Mouse (Mus musculus) retina, postnatal 1 day (tissue): ENCODE measurements at regions not wholly inside any gene's neighbourhood (a gene's known extent, or its start where the extent isn't known, plus 50 kb on each side); places are given as distances from the start of the nearest gene placed in this dataset.
"Not testable (repeated sequence)": the region's sequence is repeated elsewhere in the genome, so short reads cannot be mapped to it uniquely, and the experiment has no call there.

Source experiments
- DNase-seq: peaks from one replicate; pipeline ENCODE4 v3.0.0-alpha.2; 2012

- no peak for DNase-seq
Measured at GRCm38 (mm10) chr15:93094202-93095135, 180.5 kb downstream of the Gxylt1 start.

- DNase-seq: no peak
Measured at GRCm38 (mm10) chr15:93091396-93091795, 183.6 kb downstream of the Gxylt1 start.

- DNase-seq: peak; percentile 77
Measured at GRCm38 (mm10) chr15:93089347-93089746, 185.6 kb downstream of the Gxylt1 start.

GRCm38 (mm10) chr15:93084967-93085617 lies 189.9 kb downstream of the Gxylt1 start:
- peak; percentile 88 for DNase-seq

GRCm38 (mm10) chr15:93074070-93074469 lies 200.9 kb downstream of the Gxylt1 start:
- DNase-seq: no peak

GRCm38 (mm10) chr15:93062213-93063131 lies 212.5 kb downstream of the Gxylt1 start:
- DNase-seq: peak; percentile 42

- no peak for DNase-seq
Measured at GRCm38 (mm10) chr15:93053471-93053870, 221.5 kb downstream of the Gxylt1 start.

GRCm38 (mm10) chr15:93027185-93027584 lies 247.8 kb downstream of the Gxylt1 start:
- peak; percentile 77 for DNase-seq

GRCm38 (mm10) chr15:93026456-93027078 lies 248.4 kb downstream of the Gxylt1 start:
- peak; percentile 35 for DNase-seq

GRCm38 (mm10) chr15:93025791-93026190 lies 249.2 kb downstream of the Gxylt1 start:
- no peak for DNase-seq

- DNase-seq: no peak
Measured at GRCm38 (mm10) chr15:93024171-93024570, 250.8 kb downstream of the Gxylt1 start.

- no peak for DNase-seq
Measured at GRCm38 (mm10) chr15:93011166-93011565, 263.8 kb downstream of the Gxylt1 start.

- DNase-seq: no peak
Measured at GRCm38 (mm10) chr15:93010629-93011028, 264.4 kb downstream of the Gxylt1 start.

- DNase-seq: no peak
Measured at GRCm38 (mm10) chr15:93005751-93006231, 269.2 kb downstream of the Gxylt1 start.

- not testable (repeated sequence) for DNase-seq
Measured at GRCm38 (mm10) chr15:93005186-93005585, 269.8 kb downstream of the Gxylt1 start.

GRCm38 (mm10) chr15:93004551-93004950 lies 270.4 kb downstream of the Gxylt1 start:
- DNase-seq: no peak

GRCm38 (mm10) chr15:93003233-93003632 lies 271.7 kb downstream of the Gxylt1 start:
- peak; percentile 21 for DNase-seq

- peak; percentile 58 for DNase-seq
Measured at GRCm38 (mm10) chr15:93002002-93002904, 272.7 kb downstream of the Gxylt1 start.

- peak; percentile 41 for DNase-seq
Measured at GRCm38 (mm10) chr15:93001346-93002001, 273.5 kb downstream of the Gxylt1 start.

- no peak for DNase-seq
Measured at GRCm38 (mm10) chr15:93000121-93000520, 274.9 kb downstream of the Gxylt1 start.

GRCm38 (mm10) chr15:92997933-92998332 lies 277.0 kb downstream of the Gxylt1 start:
- no peak for DNase-seq
